Mouse (Mus musculus): ENCODE measurements around the gene Hdac5.

The Hdac5 gene

GRCm38 (mm10) chr11:102230006-102230741 lies at the start of gene Hdac5:
Hdac5 (minus strand) TSS chr11:102230166.
- peak; percentile 97 to 98 for DNase-seq (ENCODE audit: low spot score in 2 of 2)

- no peak for DNase-seq (ENCODE audit: low spot score in 2 of 2)
Observed at GRCm38 (mm10) chr11:102279595-102279994, 49.6 kb upstream of the Hdac5 start.

GRCm38 (mm10) chr11:102277754-102278153 lies 47.8 kb upstream of the Hdac5 start:
- DNase-seq (ENCODE audit: low spot score in 2 of 2): no peak

- no peak for DNase-seq (ENCODE audit: low spot score in 2 of 2)
Observed at GRCm38 (mm10) chr11:102276411-102276915, 46.5 kb upstream of the Hdac5 start.

GRCm38 (mm10) chr11:102268520-102269244 lies 38.7 kb upstream of the Hdac5 start, which contains the start of gene Asb16:
Asb16 (plus strand) TSS chr11:102268743.
- DNase-seq (ENCODE audit: low spot score in 2 of 2): no peak

GRCm38 (mm10) chr11:102267480-102267879 lies 37.5 kb upstream of the Hdac5 start:
- peak; percentile 33 to 51 for DNase-seq (ENCODE audit: low spot score in 2 of 2)

GRCm38 (mm10) chr11:102266631-102267355 lies 36.8 kb upstream of the Hdac5 start:
- DNase-seq (ENCODE audit: low spot score in 2 of 2): no peak

GRCm38 (mm10) chr11:102265816-102266215 lies 35.9 kb upstream of the Hdac5 start:
- DNase-seq (ENCODE audit: low spot score in 2 of 2): no peak

- no peak for DNase-seq (ENCODE audit: low spot score in 2 of 2)
Observed at GRCm38 (mm10) chr11:102263211-102263610, 33.2 kb upstream of the Hdac5 start.

- DNase-seq (ENCODE audit: low spot score in 2 of 2): no peak
Observed at GRCm38 (mm10) chr11:102258521-102258920, 28.6 kb upstream of the Hdac5 start.

GRCm38 (mm10) chr11:102258095-102258494 lies 28.1 kb upstream of the Hdac5 start:
- DNase-seq (ENCODE audit: low spot score in 2 of 2): no peak

- DNase-seq (ENCODE audit: low spot score in 2 of 2): no peak
Observed at GRCm38 (mm10) chr11:102257514-102257913, 27.5 kb upstream of the Hdac5 start.

- DNase-seq (ENCODE audit: low spot score in 2 of 2): no peak
Observed at GRCm38 (mm10) chr11:102249351-102250090, 19.6 kb upstream of the Hdac5 start.

GRCm38 (mm10) chr11:102248630-102249230 lies 18.8 kb upstream of the Hdac5 start, which contains the start of gene BC030867:
BC030867 (plus strand) TSS chr11:102248882.
- peak; percentile 86 to 92 for DNase-seq (ENCODE audit: low spot score in 2 of 2)

GRCm38 (mm10) chr11:102246871-102247270 lies 16.9 kb upstream of the Hdac5 start:
- no peak for DNase-seq (ENCODE audit: low spot score in 2 of 2)

- no peak for DNase-seq (ENCODE audit: low spot score in 2 of 2)
Observed at GRCm38 (mm10) chr11:102246273-102246635, 16.3 kb upstream of the Hdac5 start.

GRCm38 (mm10) chr11:102245581-102246272 lies 15.8 kb upstream of the Hdac5 start:
- no peak for DNase-seq (ENCODE audit: low spot score in 2 of 2)

GRCm38 (mm10) chr11:102244926-102245449 lies 15.0 kb upstream of the Hdac5 start:
- DNase-seq (ENCODE audit: low spot score in 2 of 2): peak in 1 of 2 experiments; percentile 20

GRCm38 (mm10) chr11:102241874-102242273 lies 11.9 kb upstream of the Hdac5 start:
- DNase-seq (ENCODE audit: low spot score in 2 of 2): no peak

- no peak for DNase-seq (ENCODE audit: low spot score in 2 of 2)
Observed at GRCm38 (mm10) chr11:102241246-102241645, 11.3 kb upstream of the Hdac5 start.
